Mouse (Mus musculus) layer of hippocampus, adult 6 months (tissue): ENCODE measurements around the gene Gm28729. TPM values are rescaled to one million over a fixed set of nuclear protein-coding genes. Genes with fewer than 3 reads are reported as not detected.

Source experiments
- long read RNA-seq, 2 experiments: library from polyadenylated mRNA; unstranded; transcript quantifications; one replicate each; pipeline ENCODE4 v2.0.0; 2019 to 2020
- polyA plus RNA-seq: library from polyadenylated mRNA; unstranded; fragments of <200 nt; fragmentation: Nextera tagmentation; gene quantifications from 2 replicates; pipeline ENCODE4 v1.2.3, GENCODE M21; 2021

Gm28729 gene
- 0.24 and 0.93 TPM in 2 replicates for polyA plus RNA-seq
- long read RNA-seq, experiment 1, result 0 reads
- long read RNA-seq, experiment 2, partial matches to known transcripts, result 0 of 1 reads
- long read RNA-seq, experiment 2, other reads (novel, unspliced or antisense), result 0 of 1 reads

GRCm38 (mm10) chr9:96524972-96525506, at the start of gene Gm28729:
TSS of gene Gm28729 (minus strand) at chr9:96525264.

DNA sequence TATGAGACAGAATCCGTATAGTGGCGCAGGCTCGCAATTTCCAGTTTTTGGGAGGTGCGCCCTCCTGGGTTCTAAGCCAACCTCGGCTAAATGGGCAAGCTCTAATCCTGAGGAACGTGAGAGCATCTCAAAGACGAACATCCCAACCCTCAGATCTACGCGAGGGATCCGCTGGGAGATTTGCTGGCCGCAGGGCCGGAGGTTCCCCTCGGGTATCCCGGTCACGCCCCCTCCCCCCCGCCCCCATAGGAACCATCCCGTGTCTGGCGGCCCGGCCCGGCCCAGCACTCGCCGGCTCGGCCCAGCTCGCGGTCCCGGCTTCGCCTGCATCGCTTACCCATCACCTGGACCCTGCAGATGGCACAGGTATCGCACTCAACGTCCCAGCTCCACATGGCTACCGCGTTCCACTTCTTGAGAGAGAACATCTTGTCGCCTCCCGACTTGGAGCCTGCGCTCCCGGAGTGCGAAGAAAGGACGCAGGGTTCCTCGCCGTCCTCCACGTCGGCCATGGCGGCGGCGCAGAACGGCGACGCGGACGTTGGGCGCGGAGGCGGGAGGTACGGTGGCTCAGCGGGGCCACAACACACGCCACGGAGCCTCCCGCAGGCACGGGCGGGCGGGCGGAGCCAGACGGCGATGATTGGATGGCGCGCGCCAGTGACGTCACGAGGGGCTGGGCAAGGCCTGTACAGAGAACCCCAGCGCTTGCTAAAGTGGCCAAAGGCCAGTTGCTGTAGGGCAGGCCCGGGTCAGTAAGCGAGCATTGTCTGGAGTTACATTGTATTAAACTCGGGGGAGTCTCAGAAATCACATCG, 46.8 kb downstream of the Gm28729 start, which contains the start of gene Rnf7:
Gene Rnf7, minus strand, starts transcription at position 605 of the 818 bp plus-strand sequence.

Other genes starting within 250 kb of the Gm28729 start
- 69.7 and 76.8 TPM in 2 replicates for gene Atp1b3, start 160.8 kb downstream of the Gm28729 start, polyA plus RNA-seq
- 267 and 268 TPM in 2 replicates for gene Rnf7, start 46.6 kb downstream of the Gm28729 start, polyA plus RNA-seq
- 6.7 and 8.2 TPM in 2 replicates for gene Rasa2, start 106.4 kb upstream of the Gm28729 start, polyA plus RNA-seq
- gene Zbtb38, start 227.6 kb upstream of the Gm28729 start, polyA plus RNA-seq, result 28.4 and 59.3 TPM in 2 replicates